Mouse (Mus musculus) cerebellum, adult 2 months (tissue): Measurements from ENCODE around the gene Nckap5. TPM values are rescaled to one million over a fixed set of nuclear protein-coding genes. Genes with fewer than 3 reads are reported as not detected.

ENCODE experiments used
- DNase-seq, 2 experiments: peaks; one replicate each; pipeline ENCODE4 v3.0.0; 2021
- H3K27ac ChIP-seq: fragments of 200-500 bp; 2 replicates; pipeline ENCODE4 v1.5.1; 2012; ENCODE audit warnings: low read length, control low read depth, inconsistent platforms; ENCODE audit not compliant: insufficient read depth
- H3K27me3 ChIP-seq: fragments of 200-500 bp; 2 replicates; pipeline ENCODE4 v1.6.1; 2012; ENCODE audit warnings: inconsistent platforms, mild to moderate bottlenecking, low read length, moderate library complexity; ENCODE audit not compliant: control insufficient read depth, insufficient read depth
- H3K4me1 ChIP-seq: fragments of 200-500 bp; 2 replicates; pipeline ENCODE4 v1.6.1; 2011; ENCODE audit warnings: low read length; ENCODE audit not compliant: control insufficient read depth, insufficient read depth
- H3K4me3 ChIP-seq: fragments of 200-500 bp; replicated peaks from 2 replicates; pipeline ENCODE3; 2011; ENCODE audit warnings: mild to moderate bottlenecking, low read depth, low read length, control low read depth; ENCODE audit not compliant: insufficient read depth
- CTCF ChIP-seq: fragments of 200-500 bp; IDR thresholded peaks from 2 replicates; pipeline ENCODE4 v1.5.1; 2011; ENCODE audit warnings: low read depth, mild to moderate bottlenecking, control low read depth, low read length, moderate library complexity, borderline replicate concordance; ENCODE audit not compliant: insufficient read depth
- POLR2A ChIP-seq: fragments of 200-500 bp; IDR thresholded peaks from 2 replicates; pipeline ENCODE4 v1.6.1; 2011; ENCODE audit warnings: low read length, control low read depth, borderline replicate concordance; ENCODE audit not compliant: insufficient read depth
- WGBS: fragments of 180-500 bp; shearing (Covaris S2); methylation state at CpG from one replicate; pipeline ENCODE4 v1.1.7; 2018; 5-methylcytosine and 5-hydroxymethylcytosine counted together
- polyA plus RNA-seq: library from polyadenylated mRNA; depleted of rRNA; stranded (reverse); fragments of >200 nt; gene quantifications from 2 replicates; pipeline ENCODE4 v1.2.3, GENCODE M21; 2012; rRNA removed

Gene Nckap5
- polyA plus RNA-seq = 2.1 and 2.9 TPM in 2 replicates

DNA sequence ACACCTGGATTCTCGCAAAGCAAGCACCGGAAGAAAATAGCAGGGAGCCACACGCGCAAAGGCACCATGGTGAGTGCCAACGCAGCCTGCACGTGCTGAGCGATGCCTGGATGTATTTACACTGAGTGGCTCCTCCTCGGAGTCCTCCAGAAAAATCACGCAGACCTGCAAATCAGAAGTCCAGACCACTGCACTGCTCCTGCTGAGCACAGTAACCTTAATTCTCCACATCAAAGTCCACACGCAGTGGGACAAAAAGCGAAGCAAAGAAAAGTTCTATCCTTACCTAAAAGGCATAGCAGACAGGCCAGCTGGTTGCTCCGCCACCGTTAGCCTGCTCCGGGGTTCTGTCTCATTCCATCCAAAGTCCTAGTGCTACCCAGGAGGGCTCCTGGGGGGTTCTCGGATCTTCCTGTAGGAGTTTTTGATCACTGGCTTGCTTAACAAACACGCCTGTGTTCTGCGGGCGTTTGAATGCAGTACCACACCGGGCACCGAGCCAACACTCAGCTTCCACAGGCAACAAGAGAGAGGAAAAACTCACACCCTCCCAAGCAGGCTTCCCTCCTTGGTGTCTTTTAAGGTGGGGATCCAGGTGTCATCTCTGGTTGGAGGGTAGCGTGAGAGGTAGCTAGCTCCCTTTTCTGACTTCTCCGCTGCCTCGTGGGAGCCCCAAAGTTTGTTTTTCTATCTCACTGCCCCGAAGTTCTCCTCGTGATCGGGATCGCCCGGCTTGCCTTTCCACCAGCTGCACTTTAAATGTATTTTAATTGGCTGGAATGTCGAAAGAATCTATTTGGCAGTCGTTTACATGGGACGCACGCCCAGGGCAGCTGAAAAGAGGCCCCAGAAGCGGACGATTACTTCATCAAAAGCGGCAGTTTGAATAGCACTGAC is at the start of gene Nckap5:
Nckap5 (minus strand) TSS at position 769 of the 897 bp plus-strand sequence.
- H3K4me1 ChIP-seq = peaks cover 4% of the 10 kb centered on the region; the same call in 1 of the 2 replicates
- H3K27ac ChIP-seq = no peak within 1 kb of the TSS
- peak; percentile 47 to 49 for DNase-seq
- TF ChIP-seq CTCF (no peak), POLR2A (no peak)
- peak within 1 kb of the TSS; percentile 40 for H3K4me3 ChIP-seq
- H3K27me3 ChIP-seq = peaks cover 2% of the 10 kb centered on the region; the same call in 1 of the 2 replicates
- 2% methylated on average over 35 of the region's 35 CpGs for WGBS

DNA sequence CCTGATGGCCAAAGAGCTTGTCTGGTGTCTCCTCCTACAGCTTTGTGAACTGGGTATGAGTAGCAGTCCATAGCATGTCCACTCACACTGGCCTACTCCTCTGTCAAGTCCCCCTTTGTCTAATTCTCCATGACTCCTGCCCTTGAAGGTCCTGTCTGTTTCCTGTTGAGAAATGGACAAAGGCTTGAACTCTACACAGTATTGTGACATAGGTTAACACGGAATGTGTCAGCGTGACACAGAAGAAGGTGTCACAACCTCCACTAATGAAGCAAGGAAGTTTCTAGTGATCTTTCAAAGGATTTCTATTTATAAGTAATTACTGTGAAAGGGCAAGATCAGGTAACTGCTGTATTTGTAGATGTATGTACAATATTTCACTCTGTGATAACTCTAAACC is 46.9 kb upstream of the Nckap5 start:
- 91% methylated on average over 2 of the region's 2 CpGs for WGBS
- Histone ChIP-seq H3K4me1 (no peaks in the 10 kb centered on the region), H3K4me3 (no peak overlapping the region), H3K27ac (no peak overlapping the region), H3K27me3 (no peaks in the 10 kb centered on the region)
- DNase-seq = no peak
- no peak for TF ChIP-seq CTCF
- TF ChIP-seq POLR2A = no peak

DNA sequence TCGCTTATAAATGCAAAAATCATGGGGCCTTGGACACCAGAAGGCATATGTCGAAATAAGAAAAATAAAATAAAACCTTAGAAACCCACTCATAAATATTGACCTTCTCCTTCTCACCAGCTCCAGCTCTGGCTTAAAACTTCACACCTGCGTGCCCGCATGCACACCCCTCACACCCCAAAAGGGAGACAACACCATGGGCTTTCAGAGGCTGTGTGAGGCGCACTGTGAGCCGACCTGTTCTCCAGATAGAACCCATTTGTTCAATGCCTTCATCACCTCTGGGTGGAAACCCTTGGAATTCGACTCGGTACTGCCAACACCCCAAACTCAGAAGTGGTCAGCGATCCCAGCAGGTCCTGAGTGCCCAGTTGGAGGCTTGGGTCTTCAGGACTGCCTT is 37.8 kb upstream of the Nckap5 start:
- Histone ChIP-seq H3K27me3 (peaks cover 1% of the 10 kb centered on the region; the same call in 1 of the 2 replicates), H3K4me3 (no peak overlapping the region), H3K27ac (no peak overlapping the region), H3K4me1 (no peaks in the 10 kb centered on the region)
- 96% methylated on average over 9 of the region's 9 CpGs for WGBS
- TF ChIP-seq POLR2A (no peak), CTCF (no peak)
- DNase-seq = no peak

DNA sequence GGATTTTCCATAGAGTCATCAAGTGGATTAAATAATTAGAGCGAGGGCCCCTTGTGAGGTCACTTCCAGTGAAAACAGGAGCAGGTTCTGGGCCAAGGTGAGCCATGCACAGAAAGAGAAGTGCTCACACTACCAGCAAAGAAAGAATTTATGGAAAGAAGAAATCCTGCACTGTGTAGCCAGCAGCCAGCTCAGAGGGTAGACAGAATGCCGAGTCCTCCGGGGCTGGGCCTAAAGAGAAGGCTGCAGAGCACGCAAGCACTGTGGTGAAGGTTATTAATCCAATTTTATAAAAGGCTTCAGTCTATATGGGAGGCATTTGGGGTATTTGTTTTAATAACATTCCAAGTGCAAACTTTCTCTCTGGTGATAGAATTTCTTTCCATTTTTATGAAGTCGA is 37.3 kb upstream of the Nckap5 start:
- no peaks in the 10 kb centered on the region for H3K4me1 ChIP-seq
- H3K27ac ChIP-seq = no peak overlapping the region
- no peak overlapping the region for H3K4me3 ChIP-seq
- WGBS = 89% methylated on average over 5 of the region's 5 CpGs
- no peak for DNase-seq
- TF ChIP-seq POLR2A = no peak
- TF ChIP-seq CTCF = no peak
- H3K27me3 ChIP-seq = peaks cover 1% of the 10 kb centered on the region; the same call in 1 of the 2 replicates

DNA sequence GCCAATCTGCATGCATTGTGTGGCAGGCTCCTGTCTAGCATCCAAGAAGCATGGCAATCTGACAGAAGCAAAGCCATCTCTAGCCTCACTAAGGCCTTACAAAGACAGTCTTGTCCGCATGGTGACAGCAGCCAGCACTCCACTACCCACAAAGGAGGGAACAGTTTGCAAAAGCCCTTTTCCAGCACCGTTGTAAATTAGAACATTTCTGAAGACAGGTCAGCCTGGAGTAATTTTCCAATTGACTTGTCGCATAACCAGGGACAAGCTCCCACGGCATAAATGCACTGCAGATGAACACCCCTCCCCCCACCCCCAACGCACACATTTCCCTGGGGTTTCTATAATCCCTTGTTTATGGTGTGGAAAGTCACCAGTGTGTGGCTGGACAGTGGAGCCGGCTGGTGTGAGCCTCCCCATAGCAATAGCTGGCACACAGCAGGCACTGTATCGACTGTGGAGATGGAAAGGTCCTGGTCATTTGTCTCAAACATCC is 35.0 kb upstream of the Nckap5 start:
- H3K4me1 ChIP-seq = no peaks in the 10 kb centered on the region
- peak; percentile 19 to 46 for DNase-seq
- TF ChIP-seq POLR2A (no peak), CTCF (no peak)
- H3K27me3 ChIP-seq = peaks cover 1% of the 10 kb centered on the region; the same call in 1 of the 2 replicates
- 8% methylated on average over 7 of the region's 7 CpGs for WGBS
- H3K4me3 ChIP-seq = no peak overlapping the region
- H3K27ac ChIP-seq = no peak overlapping the region

DNA sequence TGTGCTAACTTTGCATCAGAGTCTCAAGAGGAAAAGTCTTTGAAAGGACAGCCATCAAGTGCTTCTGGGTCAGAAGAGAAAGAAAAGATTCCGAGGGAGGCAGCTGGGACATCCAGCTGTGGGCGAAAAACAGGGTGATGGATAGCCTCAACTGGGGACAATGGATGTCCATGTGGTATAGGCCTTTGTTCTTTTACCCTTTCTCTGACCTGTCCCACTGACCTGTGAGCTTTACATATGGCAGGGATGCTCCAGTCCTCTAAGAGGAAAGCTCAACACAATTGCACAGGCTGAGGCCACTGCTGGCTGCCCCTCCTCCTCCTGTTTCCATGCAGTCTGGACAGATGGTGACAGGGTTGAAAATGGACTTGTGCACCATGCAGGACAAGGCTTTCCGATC is 31.2 kb upstream of the Nckap5 start:
- TF ChIP-seq CTCF (no peak), POLR2A (no peak)
- no peak for DNase-seq
- Histone ChIP-seq H3K27ac (no peak overlapping the region), H3K4me1 (no peaks in the 10 kb centered on the region), H3K27me3 (no peaks in the 10 kb centered on the region; the same call in 1 of the 2 replicates), H3K4me3 (no peak overlapping the region)
- WGBS = 52% methylated on average over 3 of the region's 3 CpGs

DNA sequence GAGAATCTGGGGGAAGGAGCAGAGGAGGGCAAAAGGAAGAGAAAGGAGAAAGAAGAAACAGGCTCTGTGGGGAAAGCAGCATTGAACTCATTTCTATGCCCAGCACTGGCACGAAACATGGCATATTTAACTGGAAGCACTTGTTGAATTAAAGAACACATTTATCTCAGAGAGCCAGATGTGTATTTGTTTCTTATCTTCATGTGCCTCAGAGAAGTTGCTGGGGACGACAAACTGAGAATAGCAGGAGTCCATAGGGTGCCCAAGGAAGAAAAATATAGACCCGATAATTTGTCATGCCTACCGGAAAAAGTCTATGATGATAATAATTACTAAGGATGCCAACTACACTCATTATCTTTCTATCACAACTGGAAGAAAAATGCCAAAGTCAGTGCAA is 29.9 kb upstream of the Nckap5 start:
- Histone ChIP-seq H3K4me1 (no peaks in the 10 kb centered on the region), H3K4me3 (no peak overlapping the region), H3K27me3 (no peaks in the 10 kb centered on the region; the same call in 1 of the 2 replicates), H3K27ac (no peak overlapping the region)
- WGBS = 77% methylated on average over 4 of the region's 4 CpGs
- no peak for DNase-seq
- no peak for TF ChIP-seq POLR2A
- no peak for TF ChIP-seq CTCF

DNA sequence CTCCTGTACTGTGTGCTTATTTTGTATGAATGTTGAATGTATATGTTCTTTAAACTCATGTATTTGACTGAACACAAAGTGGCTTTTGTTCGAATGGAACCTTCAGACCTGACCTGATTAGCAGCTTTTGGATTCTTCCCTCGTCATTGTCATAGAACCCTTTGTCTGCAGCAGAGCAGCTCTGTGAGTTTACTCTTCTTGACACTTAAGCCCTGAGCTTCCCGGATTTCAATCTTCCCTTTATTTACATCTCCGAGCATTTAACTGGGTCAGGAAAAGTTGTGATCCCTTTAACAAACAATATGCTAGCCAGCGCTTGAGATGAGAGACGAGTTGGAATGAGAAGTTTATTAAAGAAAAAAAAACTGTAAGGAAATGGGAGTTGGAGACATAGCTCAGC is 18.9 kb upstream of the Nckap5 start:
- WGBS = 67% methylated on average over 6 of the region's 6 CpGs
- Histone ChIP-seq H3K27ac (no peak overlapping the region), H3K4me3 (no peak overlapping the region), H3K4me1 (no peaks in the 10 kb centered on the region), H3K27me3 (no peaks in the 10 kb centered on the region)
- TF ChIP-seq CTCF = no peak
- TF ChIP-seq POLR2A = no peak
- DNase-seq = no peak
